8 mouse cellular contexts compared by ENCODE assay signal in genomic region chr15:82294059-82294458, GRCm38 (mm10). TPM values are rescaled to one million over a fixed set of nuclear protein-coding genes. Genes with fewer than 3 reads are reported as not detected.
A peak's percentile ranks its signal among the peaks of the same experiment; 100 is the strongest.
DNase-seq lines count a peak whose midpoint lies in the region; ATAC-seq lines count a peak whose summit lies in the region.

No protein-coding gene starts in this region.

- 0 out of 2 replicates have a peak, but pooled peaks cover 6% of the 10 kb centered on the region for H3K36me3 ChIP-seq in kidney, embryonic 15.5 days
- peaks cover 32% of the 10 kb centered on the region for H3K36me3 ChIP-seq in forebrain, embryonic 12.5 days (replicated peaks)
- H3K36me3 ChIP-seq in midbrain, embryonic 14.5 days (ENCODE audit: control insufficient read depth, insufficient read depth, low read length) = peaks cover 33% of the 10 kb centered on the region

- H3K4me1 ChIP-seq in kidney, embryonic 15.5 days = peaks cover 19% of the 10 kb centered on the region
- H3K4me1 ChIP-seq in forebrain, embryonic 12.5 days = peaks cover 19% of the 10 kb centered on the region
- peaks cover 11% of the 10 kb centered on the region; the same call in 1 of the 2 replicates for H3K4me1 ChIP-seq in midbrain, embryonic 14.5 days (ENCODE audit: control insufficient read depth, insufficient read depth, low read length)

- no peak for ATAC-seq in kidney, embryonic 15.5 days (replicated peaks; ENCODE audit: low FRiP score)
- peak; percentile 27; the same call in 1 of the 2 replicates for ATAC-seq in forebrain, embryonic 12.5 days (ENCODE audit: low FRiP score)
- ATAC-seq in midbrain, embryonic 14.5 days (ENCODE audit: low FRiP score, low TSS enrichment) = no peak

- no peak for DNase-seq in kidney, adult 11 months
- DNase-seq in NIH3T3 (ENCODE audit: low read depth) = peak; percentile 29
- DNase-seq in midbrain, embryonic 14.5 days = peak; percentile 78
- no peak for DNase-seq in urinary bladder, postnatal 25 days (ENCODE audit: low spot score)
- DNase-seq in thymus, postnatal 25 days = no peak
- no peak for DNase-seq in heart, adult 11 months

- H3K27ac ChIP-seq in kidney, embryonic 15.5 days = 0 out of 2 replicates have a peak overlapping the region, but pooled peaks have one; percentile 37
- no peak overlapping the region; the same call in 1 of the 2 replicates for H3K27ac ChIP-seq in forebrain, embryonic 12.5 days
- 0 out of 2 replicates have a peak overlapping the region, but pooled peaks have one; percentile 47 for H3K27ac ChIP-seq in midbrain, embryonic 14.5 days (replicated peaks; ENCODE audit: low read depth, low read length)

- no peak overlapping the region for H3K9ac ChIP-seq in kidney, embryonic 15.5 days
- H3K9ac ChIP-seq in forebrain, embryonic 12.5 days = no peak overlapping the region
- H3K9ac ChIP-seq in midbrain, embryonic 14.5 days (replicated peaks; ENCODE audit: low read length) = no peak overlapping the region

- 54% methylated on average over 8 of the region's 8 CpGs for WGBS in kidney, embryonic 15.5 days
- WGBS in forebrain, embryonic 12.5 days = 50% methylated on average over 8 of the region's 8 CpGs
- 38% methylated on average over 8 of the region's 8 CpGs for WGBS in midbrain, embryonic 14.5 days

- no peak overlapping the region for H3K4me3 ChIP-seq in kidney, embryonic 15.5 days (replicated peaks)
- H3K4me3 ChIP-seq in forebrain, embryonic 12.5 days (replicated peaks) = no peak overlapping the region
- H3K4me3 ChIP-seq in midbrain, embryonic 14.5 days (replicated peaks; ENCODE audit: low read depth, low read length) = no peak overlapping the region

- H3K27me3 ChIP-seq in kidney, embryonic 15.5 days = 0 out of 2 replicates have a peak, but pooled peaks cover 5% of the 10 kb centered on the region
- H3K27me3 ChIP-seq in forebrain, embryonic 12.5 days = peaks cover 4% of the 10 kb centered on the region; the same call in 1 of the 2 replicates
- H3K27me3 ChIP-seq in midbrain, embryonic 14.5 days (ENCODE audit: control insufficient read depth, insufficient read depth, low read length) = no peaks in the 10 kb centered on the region

- H3K9me3 ChIP-seq in kidney, embryonic 15.5 days (replicated peaks) = no peaks in the 10 kb centered on the region
- H3K9me3 ChIP-seq in forebrain, embryonic 12.5 days = no peaks in the 10 kb centered on the region
- no peaks in the 10 kb centered on the region for H3K9me3 ChIP-seq in midbrain, embryonic 14.5 days (ENCODE audit: control insufficient read depth, low read length)

- H3K4me2 ChIP-seq in kidney, embryonic 15.5 days = no peak overlapping the region
- H3K4me2 ChIP-seq in forebrain, embryonic 12.5 days = no peak overlapping the region
- H3K4me2 ChIP-seq in midbrain, embryonic 14.5 days (ENCODE audit: low read length) = no peak overlapping the region

RNA-seq across cellular contexts. Expression of gene Wbp2nl, which starts 4.7 kb away (rescaled TPM):
- polyA plus RNA-seq in kidney, embryonic 15.5 days (2015; fragmentation: Nextera tagmentation; extraction: Ambion mirVana) = 0.18 and 0.35 TPM in 2 replicates
- 0.14 and 0.18 TPM in 2 replicates for polyA plus RNA-seq in forebrain, embryonic 12.5 days (2016; fragmentation: Nextera tagmentation; extraction: Ambion mirVana)
- not detected in 2 replicates for polyA plus RNA-seq in midbrain, embryonic 14.5 days (2014; fragmentation: Nextera tagmentation; extraction: Ambion mirVana)

RNA-seq across cellular contexts. Expression of gene Sept3, which starts 19.4 kb away (rescaled TPM):
- 13.6 and 14.0 TPM in 2 replicates for polyA plus RNA-seq in kidney, embryonic 15.5 days (2015; fragmentation: Nextera tagmentation; extraction: Ambion mirVana)
- polyA plus RNA-seq in forebrain, embryonic 12.5 days (2016; fragmentation: Nextera tagmentation; extraction: Ambion mirVana) = 223 and 233 TPM in 2 replicates
- 361 and 403 TPM in 2 replicates for polyA plus RNA-seq in midbrain, embryonic 14.5 days (2014; fragmentation: Nextera tagmentation; extraction: Ambion mirVana)

RNA-seq across cellular contexts. Expression of gene 1500009C09Rik, which starts 41.9 kb away (rescaled TPM):
- 0.10 TPM in 1 of 2 replicates, not detected in the other for polyA plus RNA-seq in kidney, embryonic 15.5 days (2015; fragmentation: Nextera tagmentation; extraction: Ambion mirVana)
- polyA plus RNA-seq in forebrain, embryonic 12.5 days (2016; fragmentation: Nextera tagmentation; extraction: Ambion mirVana) = 3.9 and 4.7 TPM in 2 replicates
- polyA plus RNA-seq in midbrain, embryonic 14.5 days (2014; fragmentation: Nextera tagmentation; extraction: Ambion mirVana) = 12.2 and 47.6 TPM in 2 replicates

RNA-seq across cellular contexts. Expression of gene Naga, which starts 44.7 kb away (rescaled TPM):
- polyA plus RNA-seq in kidney, embryonic 15.5 days (2015; fragmentation: Nextera tagmentation; extraction: Ambion mirVana) = 61.1 and 61.7 TPM in 2 replicates
- polyA plus RNA-seq in forebrain, embryonic 12.5 days (2016; fragmentation: Nextera tagmentation; extraction: Ambion mirVana) = 20.4 and 20.5 TPM in 2 replicates
- polyA plus RNA-seq in midbrain, embryonic 14.5 days (2014; fragmentation: Nextera tagmentation; extraction: Ambion mirVana) = 23.0 and 27.3 TPM in 2 replicates

RNA-seq across cellular contexts. Expression of gene Pheta2, which starts 44.7 kb away (rescaled TPM):
- 11.0 and 12.0 TPM in 2 replicates for polyA plus RNA-seq in kidney, embryonic 15.5 days (2015; fragmentation: Nextera tagmentation; extraction: Ambion mirVana)
- 3.0 and 3.6 TPM in 2 replicates for polyA plus RNA-seq in forebrain, embryonic 12.5 days (2016; fragmentation: Nextera tagmentation; extraction: Ambion mirVana)
- 0.85 and 1.3 TPM in 2 replicates for polyA plus RNA-seq in midbrain, embryonic 14.5 days (2014; fragmentation: Nextera tagmentation; extraction: Ambion mirVana)

Comparison
In these comparisons a context has a peak if more than half of its experiments do, and no peak if none do; other contexts are left out.
1. DNase-seq: peak in NIH3T3 (single experiment) and midbrain, embryonic 14.5 days (single experiment); none in kidney, adult 11 months (single experiment), urinary bladder, postnatal 25 days (single experiment), thymus, postnatal 25 days (single experiment) and heart, adult 11 months (single experiment).
2. RNA of gene Sept3, which starts 19.4 kb away (polyA plus RNA-seq): 361 to 403 TPM in midbrain, embryonic 14.5 days and 223 to 233 TPM in forebrain, embryonic 12.5 days; 13.6 to 14.0 TPM in kidney, embryonic 15.5 days; every median in the first group is over 10 times any median in the second.